Mouse (Mus musculus) CH12.LX (cell line): ENCODE measurements around the gene Ggct. TPM values are rescaled to one million over a fixed set of nuclear protein-coding genes. Genes with fewer than 3 reads are reported as not detected.
"Not testable (repeated sequence)": the region's sequence is repeated elsewhere in the genome, so short reads cannot be mapped to it uniquely, and the experiment has no call there.

Source experiments
- DNase-seq: peaks from one replicate; pipeline ENCODE4 v3.0.0-alpha.2; 2013; ENCODE audit errors: extremely low read depth
- H3K27ac ChIP-seq: 2 replicates; pipeline ENCODE4 v1.5.1; 2012; ENCODE audit warnings: low read depth, mild to moderate bottlenecking, control low read depth, moderate library complexity; ENCODE audit not compliant: insufficient read depth
- H3K27me3 ChIP-seq: replicated peaks from 2 replicates; pipeline ENCODE3; 2012; ENCODE audit warnings: inconsistent platforms
- H3K36me3 ChIP-seq, 2 experiments: replicated peaks in 1 of 2; 2 replicates each; pipeline versions ENCODE3 to v1.6.1; 2012; ENCODE audit warnings: inconsistent platforms in 1 of 2, low read length in 1 of 2, mild to moderate bottlenecking in 1 of 2, mixed read lengths in 1 of 2, moderate library complexity in 1 of 2; ENCODE audit not compliant: control insufficient read depth in 1 of 2, insufficient read depth in 1 of 2
- H3K4me1 ChIP-seq, 2 experiments: 2 replicates each; pipeline ENCODE4 v1.6.1; 2012; ENCODE audit warnings: inconsistent platforms in 1 of 2, moderate library complexity in 1 of 2; ENCODE audit not compliant: insufficient read depth in 2 of 2, control insufficient read depth in 1 of 2
- H3K4me2 ChIP-seq: 2 replicates; pipeline ENCODE4 v1.6.1; 2012; ENCODE audit warnings: low read depth, mild to moderate bottlenecking, control low read depth; ENCODE audit not compliant: poor library complexity, insufficient read depth, severe bottlenecking
- H3K4me3 ChIP-seq, 3 experiments: fragments of 150-350 bp in 1 of 3; sonication (generic) in 1 of 3; replicated peaks in 1 of 3; 2 replicates each; pipeline versions ENCODE3 to v1.5.1; 2011 to 2012; ENCODE audit warnings: low read depth in 2 of 3, low read length in 2 of 3, mild to moderate bottlenecking in 2 of 3, moderate library complexity in 2 of 3, control low read depth in 1 of 3, improper control_type of control experiment in 1 of 3, inconsistent platforms in 1 of 3, mixed read lengths in 1 of 3; ENCODE audit not compliant: poor library complexity in 1 of 3
- H3K79me2 ChIP-seq: replicated peaks from 2 replicates; pipeline ENCODE4 v1.6.1; 2012; ENCODE audit warnings: mild to moderate bottlenecking, moderate library complexity; ENCODE audit not compliant: control insufficient read depth, poor library complexity, insufficient read depth, severe bottlenecking; ENCODE audit errors: extremely low read depth
- H3K9ac ChIP-seq: 2 replicates; pipeline ENCODE4 v1.6.1; 2012; ENCODE audit warnings: low read depth, mild to moderate bottlenecking, control low read depth, moderate library complexity; ENCODE audit not compliant: insufficient read depth
- H3K9me3 ChIP-seq: replicated peaks from 2 replicates; pipeline ENCODE3; 2012; ENCODE audit warnings: low read length, inconsistent platforms, mixed read lengths
- CHD2 ChIP-seq: IDR thresholded peaks from 2 replicates; pipeline ENCODE4 v1.6.1; 2011; ENCODE audit warnings: low read length, improper control_type of control experiment
- CTCF ChIP-seq, 2 experiments: IDR thresholded peaks in 1 of 2; conservative IDR thresholded peaks in 1 of 2; 2 replicates each; pipeline ENCODE4 v1.5.1; 2011 to 2012; ENCODE audit warnings: low read depth in 2 of 2, low read length in 2 of 2, improper control_type of control experiment in 1 of 2, inconsistent platforms in 1 of 2, mild to moderate bottlenecking in 1 of 2, moderate library complexity in 1 of 2
- E2F4 ChIP-seq: IDR thresholded peaks from 2 replicates; pipeline ENCODE4 v1.6.1; 2011; ENCODE audit warnings: low read depth, low read length, improper control_type of control experiment; ENCODE audit not compliant: insufficient replicate concordance
- ELF1 ChIP-seq: IDR thresholded peaks from 2 replicates; pipeline ENCODE4 v1.6.1; 2014; ENCODE audit warnings: low read depth, mild to moderate bottlenecking, inconsistent platforms, low read length, improper control_type of control experiment
- ETS1 ChIP-seq: conservative IDR thresholded peaks from 2 replicates; pipeline ENCODE4 v1.6.1; 2012; ENCODE audit warnings: low read depth, mild to moderate bottlenecking, inconsistent platforms, low read length, improper control_type of control experiment, moderate library complexity
- GABPA ChIP-seq: IDR thresholded peaks from 2 replicates; pipeline ENCODE4 v1.6.1; 2012; ENCODE audit warnings: low read depth, low read length, improper control_type of control experiment, inconsistent platforms; ENCODE audit not compliant: insufficient replicate concordance
- JUND ChIP-seq: conservative IDR thresholded peaks from 2 replicates; pipeline ENCODE4 v1.6.1; 2011; ENCODE audit warnings: low read depth, low read length, improper control_type of control experiment
- MAX ChIP-seq: IDR thresholded peaks from 2 replicates; pipeline ENCODE4 v1.6.1; 2011; ENCODE audit warnings: low read length, improper control_type of control experiment
- MAZ ChIP-seq: IDR thresholded peaks from 2 replicates; pipeline ENCODE4 v1.6.1; 2012; ENCODE audit warnings: low read depth, mild to moderate bottlenecking, inconsistent platforms, low read length, improper control_type of control experiment, moderate library complexity
- MXI1 ChIP-seq: IDR thresholded peaks from 2 replicates; pipeline ENCODE4 v1.6.1; 2011; ENCODE audit warnings: mild to moderate bottlenecking, low read depth, low read length, improper control_type of control experiment
- NELFE ChIP-seq: IDR thresholded peaks from 2 replicates; pipeline ENCODE4 v1.6.1; 2011; ENCODE audit warnings: low read depth, low read length, improper control_type of control experiment
- NRF1 ChIP-seq: IDR thresholded peaks from 2 replicates; pipeline ENCODE4 v1.6.1; 2014; ENCODE audit warnings: low read depth, mild to moderate bottlenecking, inconsistent platforms, low read length, improper control_type of control experiment, moderate library complexity
- POLR2A ChIP-seq: IDR thresholded peaks from 2 replicates; pipeline ENCODE4 v1.6.1; 2011; ENCODE audit warnings: low read depth, mild to moderate bottlenecking, improper control_type of control experiment, low read length
- RAD21 ChIP-seq: IDR thresholded peaks from 2 replicates; pipeline ENCODE4 v1.6.1; 2011; ENCODE audit warnings: low read depth, mild to moderate bottlenecking, low read length, improper control_type of control experiment, moderate library complexity
- RCOR1 ChIP-seq: conservative IDR thresholded peaks from 2 replicates; pipeline ENCODE4 v1.6.1; 2012; ENCODE audit warnings: low read depth, mild to moderate bottlenecking, inconsistent platforms, low read length, improper control_type of control experiment
- SIN3A ChIP-seq: IDR thresholded peaks from 2 replicates; pipeline ENCODE4 v1.6.1; 2012; ENCODE audit warnings: low read length, improper control_type of control experiment, inconsistent platforms
- TBP ChIP-seq: conservative IDR thresholded peaks from 2 replicates; pipeline ENCODE4 v1.6.1; 2011; ENCODE audit warnings: low read depth, low read length, improper control_type of control experiment
- USF1 ChIP-seq: IDR thresholded peaks from 2 replicates; pipeline ENCODE4 v1.6.1; 2014; ENCODE audit warnings: low read depth, mild to moderate bottlenecking, inconsistent platforms, low read length, improper control_type of control experiment
- ZKSCAN1 ChIP-seq: IDR thresholded peaks from 2 replicates; pipeline ENCODE4 v1.6.1; 2012; ENCODE audit warnings: low read depth, inconsistent platforms, low read length, improper control_type of control experiment, borderline replicate concordance
- ZMIZ1 ChIP-seq: IDR thresholded peaks from 2 replicates; pipeline ENCODE4 v1.6.1; 2012; ENCODE audit warnings: low read depth, mild to moderate bottlenecking, inconsistent platforms, low read length, improper control_type of control experiment
- dilution Hi-C: fragments of 300-500 bp; cut with MboI; formaldehyde crosslinking; loops from 2 replicates; pipeline ENCODE4 v1.14.3; 2020; ENCODE audit warnings: low sequenced_read_pairs; ENCODE audit not compliant: extremely low pct_unique_long_range_greater_than_20kb, extremely low pct_ligation_motif_present
- in situ Hi-C: fragments of 300-500 bp; cut with MboI; formaldehyde crosslinking; loops from 3 replicates; pipeline ENCODE4 v1.14.3; 2019; ENCODE audit warnings: low sequenced_read_pairs, low pct_ligation_motif_present, low pct_unique_long_range_greater_than_20kb, mixed read lengths
- polyA plus RNA-seq: library from polyadenylated mRNA; unstranded; fragments of >175 nt; gene quantifications from 2 replicates; pipeline ENCODE4 v1.2.1, GENCODE M21; 2012; ENCODE audit warnings: low read depth; ENCODE audit not compliant: insufficient read length
- total RNA-seq, 2 experiments: library from RNA; depleted of rRNA; stranded (reverse); fragments of 300-350 nt in 1 of 2; fragments of >200 nt in 1 of 2; gene quantifications; 2 replicates each; pipeline ENCODE4 v1.2.3; 2012 to 2014

Gene Ggct
- total and polyA plus RNA-seq, 3 experiments = 9.8 to 24.5 (median 12.7) TPM

DNA sequence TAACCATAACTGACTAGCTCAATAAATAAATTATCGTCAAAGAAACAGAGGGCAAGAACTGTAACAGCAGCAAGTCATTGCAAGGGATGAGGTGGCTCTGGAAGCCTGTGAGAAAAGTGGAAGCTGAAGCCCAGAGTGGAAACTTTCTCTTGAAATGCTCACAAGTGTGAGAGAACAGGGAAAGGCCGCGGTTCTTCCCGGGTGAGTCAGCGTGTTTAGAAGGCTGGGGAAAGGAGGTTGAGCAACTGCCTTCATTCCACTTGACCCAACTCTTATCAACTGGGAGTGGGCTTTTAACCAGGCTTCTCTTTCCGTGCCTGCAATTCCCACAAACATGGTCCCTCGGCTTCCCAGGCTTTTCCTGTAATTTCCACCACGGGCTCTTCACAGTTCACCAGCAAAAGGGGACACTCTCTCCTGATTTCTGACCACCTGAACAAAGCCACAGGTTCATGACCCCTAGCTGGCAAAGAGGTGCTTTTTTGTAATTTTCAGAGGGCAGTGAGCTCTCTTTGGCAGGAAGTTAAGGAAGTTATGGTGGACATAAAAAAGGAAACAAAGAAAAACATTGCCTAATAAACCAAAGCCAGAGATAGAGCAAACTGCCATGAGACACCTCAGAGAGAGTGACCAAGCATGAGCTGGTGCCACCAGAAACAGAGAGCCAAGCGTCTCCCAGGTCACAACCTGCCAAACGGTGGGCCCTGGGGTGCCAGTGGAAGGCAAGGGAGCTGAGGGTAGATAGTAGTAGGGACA lies 37.9 kb downstream of the Ggct start:
- Histone ChIP-seq H3K36me3 (no peaks in the 10 kb centered on the region), H3K4me2 (no peak overlapping the region), H3K4me3 (no peak overlapping the region), H3K79me2 (no peaks in the 10 kb centered on the region), H3K9ac (no peak overlapping the region), H3K9me3 (peaks cover 4% of the 10 kb centered on the region), H3K27me3 (no peaks in the 10 kb centered on the region), H3K27ac (no peak overlapping the region), H3K4me1 (peaks cover 0 to 23% of the 10 kb centered on the region in 2 experiments; a peak in 2 of 4 replicates)
- in situ Hi-C loops = no loop called here
- TF ChIP-seq POLR2A (no peak), USF1 (no peak), MAZ (no peak)
- dilution Hi-C loops = no loop called here
- DNase-seq = no peak

DNA sequence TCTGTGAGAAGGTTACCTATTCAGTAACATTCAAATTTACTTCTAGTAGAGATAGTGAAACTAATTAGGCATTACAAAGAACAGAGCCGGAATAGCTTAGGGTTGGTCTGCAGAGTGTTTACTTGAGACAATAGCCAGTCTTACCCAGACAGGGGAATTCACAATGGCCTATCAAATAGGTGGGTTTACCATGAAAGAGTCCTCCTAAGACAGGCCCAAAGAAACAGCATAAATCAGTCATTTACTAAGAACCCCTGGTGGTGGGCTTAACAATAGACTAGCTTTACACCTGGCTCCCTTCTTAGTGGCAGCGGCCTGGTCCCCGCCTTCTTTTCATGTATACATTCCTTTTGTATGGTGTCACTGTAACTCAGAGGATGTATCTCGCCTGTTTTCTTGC lies 39.4 kb downstream of the Ggct start:
- DNase-seq, H3K27ac ChIP-seq, H3K9me3 ChIP-seq, H3K27me3 ChIP-seq, H3K4me2 ChIP-seq, dilution Hi-C loops, H3K79me2 ChIP-seq, H3K4me3 ChIP-seq, H3K36me3 ChIP-seq, H3K9ac ChIP-seq, in situ Hi-C loops: not testable (repeated sequence)
- peaks cover 0 to 29% of the 10 kb centered on the region in 2 experiments; a peak in 2 of 4 replicates for H3K4me1 ChIP-seq

DNA sequence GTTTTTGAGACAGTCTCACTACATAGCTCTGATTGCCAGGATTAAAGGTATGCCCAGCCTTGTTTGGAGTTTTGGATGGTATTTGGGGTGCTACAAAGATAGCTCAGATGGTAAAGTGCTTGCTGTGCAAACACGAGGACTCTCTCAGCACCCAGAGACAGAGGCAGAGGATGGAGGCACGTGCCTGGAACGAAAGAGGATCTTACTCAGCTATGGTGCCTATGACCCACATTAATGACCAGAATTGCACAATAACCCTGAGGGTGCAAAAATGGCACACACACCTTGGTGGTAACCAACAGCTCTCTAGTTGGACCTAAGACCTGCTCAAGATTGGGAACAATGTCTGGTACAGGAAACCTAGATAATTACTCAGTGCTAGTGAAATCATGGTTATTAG lies 40.2 kb downstream of the Ggct start:
- no peak overlapping the region for H3K4me3 ChIP-seq
- H3K9ac ChIP-seq = no peak overlapping the region
- TF ChIP-seq RCOR1 (no peak), ELF1 (no peak), E2F4 (no peak), RAD21 (no peak), USF1 (no peak), CHD2 (no peak), MXI1 (no peak), POLR2A (no peak), GABPA (no peak), TBP (no peak), ZMIZ1 (no peak), ETS1 (no peak), MAZ (no peak), CTCF (conservative IDR thresholded peaks at IDR 0.05 in 1 of 2, IDR thresholded peaks at IDR 0.05 in 1 of 2; ENCODE audit: low read depth in 2 of 2, low read length in 2 of 2) (no peak), JUND (no peak), NELFE (no peak), MAX (no peak), SIN3A (no peak), NRF1 (no peak), ZKSCAN1 (no peak)
- no peak overlapping the region for H3K27ac ChIP-seq
- no peak overlapping the region for H3K4me2 ChIP-seq
- no peaks in the 10 kb centered on the region for H3K27me3 ChIP-seq
- H3K36me3 ChIP-seq = no peaks in the 10 kb centered on the region
- no peak for DNase-seq
- peaks cover 4% of the 10 kb centered on the region for H3K9me3 ChIP-seq
- dilution Hi-C loops (no loop called here), in situ Hi-C loops (no loop called here)
- H3K4me1 ChIP-seq = peaks cover 0 to 32% of the 10 kb centered on the region in 2 experiments; a peak in 2 of 4 replicates
- H3K79me2 ChIP-seq = no peaks in the 10 kb centered on the region
